Mouse (Mus musculus) gastrocnemius, adult 18-20 months (tissue): ENCODE measurements around the gene Flt1. TPM values are rescaled to one million over a fixed set of nuclear protein-coding genes. Genes with fewer than 3 reads are reported as not detected.

ENCODE experiments used
- DNase-seq: peaks from one replicate; pipeline ENCODE4 v3.0.0; 2021; ENCODE audit warnings: low spot score
- total RNA-seq, 2 experiments: library from RNA; stranded (reverse); gene quantifications; 2 replicates each; pipeline ENCODE4 v1.2.3; 2021

Flt1 gene
- total RNA-seq, 2 experiments from 2014 or later: 25.8 to 28.7 TPM

GRCm38 (mm10) chr5:147668637-147669344, 57.0 kb downstream of the Flt1 start:
- DNase-seq: no peak

- no peak for DNase-seq
Observed at GRCm38 (mm10) chr5:147665946-147666345, 59.9 kb downstream of the Flt1 start.

GRCm38 (mm10) chr5:147665381-147665780, 60.4 kb downstream of the Flt1 start:
- DNase-seq: no peak

- no peak for DNase-seq
Observed at GRCm38 (mm10) chr5:147659909-147660308, 65.9 kb downstream of the Flt1 start.

GRCm38 (mm10) chr5:147657882-147658855, 67.6 kb downstream of the Flt1 start:
- peak; percentile 15 for DNase-seq

GRCm38 (mm10) chr5:147655761-147656160, 70.0 kb downstream of the Flt1 start:
- DNase-seq: no peak

GRCm38 (mm10) chr5:147651233-147651632, 74.6 kb downstream of the Flt1 start:
- DNase-seq: no peak

- no peak for DNase-seq
Observed at GRCm38 (mm10) chr5:147646351-147646929, 79.4 kb downstream of the Flt1 start.

- peak; percentile 35 for DNase-seq
Observed at GRCm38 (mm10) chr5:147645001-147645645, 80.7 kb downstream of the Flt1 start.

- DNase-seq: no peak
Observed at GRCm38 (mm10) chr5:147641452-147641851, 84.4 kb downstream of the Flt1 start.

- no peak for DNase-seq
Observed at GRCm38 (mm10) chr5:147639940-147640339, 85.9 kb downstream of the Flt1 start.

- no peak for DNase-seq
Observed at GRCm38 (mm10) chr5:147636676-147637075, 89.1 kb downstream of the Flt1 start.

GRCm38 (mm10) chr5:147635883-147636282, 89.9 kb downstream of the Flt1 start:
- no peak for DNase-seq

GRCm38 (mm10) chr5:147634016-147634415, 91.8 kb downstream of the Flt1 start:
- no peak for DNase-seq

- DNase-seq: no peak
Observed at GRCm38 (mm10) chr5:147632716-147633115, 93.1 kb downstream of the Flt1 start.

GRCm38 (mm10) chr5:147630426-147631290, 95.2 kb downstream of the Flt1 start:
- DNase-seq: no peak

GRCm38 (mm10) chr5:147626944-147627343, 98.9 kb downstream of the Flt1 start:
- no peak for DNase-seq

- DNase-seq: no peak
Observed at GRCm38 (mm10) chr5:147623747-147624146, 102.1 kb downstream of the Flt1 start.

GRCm38 (mm10) chr5:147620178-147620577, 105.6 kb downstream of the Flt1 start:
- DNase-seq: no peak

- DNase-seq: no peak
Observed at GRCm38 (mm10) chr5:147618243-147618642, 107.6 kb downstream of the Flt1 start.

- no peak for DNase-seq
Observed at GRCm38 (mm10) chr5:147616450-147616849, 109.4 kb downstream of the Flt1 start.
